Mouse (Mus musculus) layer of hippocampus, adult 18-20 months (tissue): Measurements from ENCODE around the gene Mlana. TPM values are rescaled to one million over a fixed set of nuclear protein-coding genes. Genes with fewer than 3 reads are reported as not detected.
A peak's percentile ranks its signal among the peaks of the same experiment; 100 is the strongest.

ENCODE experiments used
- DNase-seq, 2 experiments: peaks; one replicate each; pipeline ENCODE4 v3.0.0; 2022; ENCODE audit warnings: low spot score in 2 of 2
- total RNA-seq, 2 experiments: library from RNA; stranded (reverse); gene quantifications; 2 replicates each; pipeline ENCODE4 v1.2.3; 2021

Mlana gene
- total RNA-seq, 2 experiments from 2014 or later = 0.63 TPM; not detected in 1

DNA sequence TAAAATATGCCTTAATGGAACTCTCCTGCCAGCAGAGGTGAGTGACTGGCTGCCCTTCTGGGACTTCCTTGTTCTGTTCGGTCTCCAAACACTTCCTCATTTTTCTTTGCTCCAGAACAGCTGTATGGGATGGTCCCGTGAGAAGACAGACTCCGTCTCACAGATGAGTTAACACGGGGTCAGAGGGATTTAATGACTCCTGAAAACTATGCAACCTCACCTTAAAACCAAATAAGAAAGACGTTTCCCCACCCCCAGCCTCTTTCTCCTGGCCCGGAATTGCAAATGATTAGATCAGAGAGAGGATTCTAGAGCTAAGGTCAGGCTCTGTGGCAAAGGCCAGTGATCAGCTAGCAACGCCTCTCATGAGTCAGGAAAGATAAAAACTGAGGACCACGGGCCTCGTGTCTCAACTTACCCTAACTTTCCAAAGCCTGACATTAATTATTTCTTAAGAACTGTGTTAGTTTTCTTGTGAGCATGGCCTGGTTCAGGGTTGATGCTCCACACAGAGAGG, 22.0 kb upstream of the Mlana start:
- DNase-seq = no peak

DNA sequence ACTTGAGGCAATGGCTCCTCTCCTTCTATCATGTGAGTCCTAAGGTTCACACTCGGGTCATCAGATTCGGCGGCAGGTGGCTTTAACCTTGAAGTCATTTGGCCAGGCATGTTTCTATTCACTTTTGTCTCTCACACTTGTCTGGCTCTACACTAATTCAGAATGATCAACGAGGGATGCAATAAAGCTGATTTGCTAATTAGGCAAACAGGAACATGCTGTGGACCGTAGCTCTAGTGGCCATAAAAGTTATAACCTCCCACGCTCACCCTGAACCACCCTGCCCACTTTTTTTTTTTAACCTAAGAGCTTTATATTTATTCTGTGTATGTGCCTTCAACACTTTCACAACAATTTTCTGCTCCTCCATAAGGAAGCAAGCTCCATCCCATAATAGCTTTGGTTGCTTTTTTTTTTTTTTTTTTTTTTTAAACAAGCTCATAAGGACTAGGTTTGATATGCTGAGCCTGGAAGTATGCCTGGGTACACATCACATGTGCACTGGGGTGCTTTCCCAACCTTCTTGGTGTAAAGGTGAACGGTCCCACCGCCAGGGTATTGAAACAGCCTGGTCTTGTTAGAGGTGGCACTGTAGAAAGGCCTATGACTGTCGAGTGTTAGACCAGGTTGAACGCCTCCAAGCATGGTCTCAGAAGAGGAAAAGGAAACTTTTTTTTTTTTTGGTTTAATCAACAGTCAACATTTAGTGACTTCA, 21.0 kb upstream of the Mlana start:
- no peak for DNase-seq

DNA sequence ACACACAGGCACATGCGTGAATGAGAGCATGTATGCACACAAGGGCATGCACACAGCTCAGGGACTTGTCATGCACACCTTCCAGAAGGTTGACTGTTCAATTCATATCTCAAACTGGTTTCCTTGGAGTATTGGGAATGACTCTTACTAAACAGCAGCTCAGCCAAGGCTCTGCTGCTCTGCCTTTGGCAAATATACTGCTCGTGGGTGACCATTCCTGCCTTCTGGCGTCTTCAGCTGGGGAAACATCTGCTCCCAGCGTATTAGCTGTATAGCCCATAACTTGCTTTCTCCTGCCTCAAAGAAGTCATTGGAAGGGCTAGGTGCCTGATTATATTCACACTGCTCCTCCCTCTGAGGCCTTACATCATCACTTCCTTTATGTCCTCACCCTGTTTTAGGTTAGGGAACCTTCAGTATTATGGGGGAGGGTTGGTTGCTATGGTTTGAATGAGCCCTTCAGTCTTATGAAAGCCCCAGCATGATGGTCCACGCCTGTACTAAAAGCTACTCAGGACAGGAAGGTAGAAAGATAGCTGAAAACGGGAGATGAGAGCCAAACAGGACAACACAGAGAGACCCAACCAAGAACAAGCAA, 19.3 kb upstream of the Mlana start:
- DNase-seq = peak; percentile 24 to 55

DNA sequence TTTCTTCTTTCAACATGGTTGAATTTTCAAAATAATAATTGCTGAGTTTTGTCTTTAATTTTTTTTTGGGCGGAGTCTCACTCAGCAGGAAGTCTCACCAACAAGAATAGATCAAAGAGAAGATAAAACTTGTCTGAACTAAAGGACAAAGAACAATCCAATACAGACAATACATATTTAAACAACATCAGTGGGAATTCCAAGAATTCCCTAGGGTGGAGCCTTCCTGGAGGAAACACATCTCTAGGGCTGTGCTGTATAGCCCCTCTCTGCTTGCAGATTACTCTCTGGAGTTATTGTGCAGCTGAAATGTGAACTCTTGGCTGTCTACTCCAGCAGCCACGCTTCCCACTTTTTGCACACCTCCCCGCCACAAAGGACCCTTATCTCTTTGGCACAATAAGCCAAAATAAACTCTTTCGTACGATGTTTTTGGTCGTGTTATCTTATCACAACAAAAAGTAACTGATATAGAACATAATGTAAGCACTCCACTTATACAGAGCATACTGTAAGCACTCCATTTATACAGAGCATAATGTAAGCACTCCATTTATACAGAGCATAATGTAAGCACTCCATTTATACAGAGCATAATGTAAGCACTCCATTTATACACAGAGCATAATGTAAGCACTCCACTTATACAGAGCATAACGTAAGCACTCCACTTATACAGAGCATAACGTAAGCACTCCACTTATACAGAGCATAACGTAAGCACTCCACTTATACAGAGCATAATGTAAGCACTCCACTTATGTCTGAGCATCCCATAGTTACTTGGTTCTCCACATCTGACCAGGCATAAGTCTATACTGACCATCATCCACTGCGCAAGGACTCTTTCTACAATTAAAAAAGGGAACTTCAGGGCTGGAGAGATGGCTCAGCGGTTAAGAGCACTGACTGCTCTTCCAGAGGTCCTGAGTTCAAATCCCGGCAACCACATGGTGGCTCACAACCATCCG, 17.2 kb upstream of the Mlana start:
- DNase-seq = no peak

DNA sequence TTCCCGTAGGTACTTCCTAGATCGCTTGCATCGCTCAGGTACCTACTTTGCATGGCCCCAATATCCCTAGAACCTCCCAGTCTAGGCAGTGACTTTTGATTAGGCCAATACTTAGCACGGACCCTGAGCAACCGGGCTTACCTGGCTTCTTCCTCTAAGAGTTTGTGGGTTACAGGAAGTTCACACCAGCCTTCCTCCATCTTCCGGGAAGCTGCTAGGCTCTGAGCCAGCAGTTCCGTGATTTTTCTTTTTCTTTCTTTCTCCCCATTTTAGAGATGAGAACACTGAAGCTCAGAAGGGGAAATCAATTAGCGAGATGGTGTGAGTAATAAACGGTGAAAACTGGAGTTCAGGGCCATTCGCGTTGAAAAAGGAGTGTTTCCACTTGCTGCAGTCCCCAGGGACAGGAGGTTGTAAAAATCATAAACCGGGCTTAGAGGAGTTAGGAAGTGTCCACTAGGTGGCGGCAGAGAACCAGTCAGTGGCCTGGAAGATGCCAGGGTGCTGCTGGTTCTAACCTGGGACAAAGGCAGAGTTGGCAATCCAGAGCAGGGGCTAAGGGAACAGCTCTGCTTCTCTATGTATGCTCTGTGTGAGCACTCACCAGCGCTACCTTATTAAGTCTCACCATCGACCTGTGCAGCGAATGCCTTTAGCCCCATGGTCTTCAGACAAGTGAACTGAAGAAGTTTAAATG, 13.6 kb upstream of the Mlana start:
- peak; percentile 75 to 93 for DNase-seq

DNA sequence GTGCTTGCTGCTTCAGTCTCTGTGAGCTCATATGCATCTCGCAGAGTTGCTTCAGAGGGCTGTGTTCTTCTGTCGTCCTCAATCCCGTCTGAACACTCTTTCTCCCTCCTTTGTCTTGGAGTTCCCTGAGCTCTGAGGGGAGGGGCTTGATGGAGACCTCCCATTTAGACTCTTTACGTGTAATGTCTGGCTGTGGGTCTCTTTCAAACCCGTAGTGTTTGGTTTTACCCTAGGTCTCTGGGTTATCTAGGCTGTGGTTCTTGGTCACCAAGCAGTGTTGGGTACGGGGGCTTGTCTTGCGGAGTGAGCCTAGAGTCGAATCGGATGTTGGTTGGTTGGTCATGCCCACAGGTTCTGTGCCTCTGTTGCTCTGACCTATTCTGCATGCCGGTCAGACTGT, 2.6 kb upstream of the Mlana start:
- no peak for DNase-seq

DNA sequence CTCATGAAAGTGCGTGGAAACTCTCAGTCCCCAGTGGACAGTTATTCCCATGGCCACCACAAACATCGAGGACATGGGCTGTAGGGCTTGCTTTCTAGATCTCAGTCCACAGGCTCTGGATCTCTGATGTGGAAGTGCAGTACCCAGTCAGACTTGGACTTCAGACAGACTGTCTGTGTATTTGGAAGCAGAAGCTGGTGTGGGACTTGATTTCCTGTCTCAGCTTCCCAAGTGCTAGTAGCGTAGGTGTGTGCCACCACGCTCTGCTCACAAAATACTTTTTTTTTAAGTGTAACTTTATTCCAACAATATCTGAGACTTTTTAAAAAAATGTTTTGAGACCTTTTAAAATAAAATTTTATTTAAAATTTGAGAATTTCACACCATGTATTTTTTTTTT, 1.3 kb upstream of the Mlana start:
- no peak for DNase-seq

DNA sequence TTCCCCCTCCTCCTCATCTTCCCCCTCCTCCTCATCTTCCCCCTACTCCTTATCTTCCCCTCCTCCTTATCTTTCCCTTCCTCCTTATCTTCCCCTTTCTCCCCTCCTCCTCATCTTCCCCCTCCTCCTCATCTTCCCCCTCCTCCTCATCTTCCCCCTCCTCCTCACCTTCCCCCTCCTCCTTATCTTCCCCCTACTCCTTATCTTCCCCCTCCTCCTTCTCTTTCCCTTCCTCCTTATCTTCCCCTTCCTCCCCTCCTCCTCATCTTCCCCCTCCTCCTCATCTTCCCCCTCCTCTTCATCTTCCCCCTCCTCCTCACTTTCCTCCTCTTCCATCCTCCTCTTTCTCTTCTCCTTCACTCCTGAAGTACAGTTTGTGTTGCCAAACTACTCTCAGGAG, 784 bp upstream of the Mlana start:
- DNase-seq = no peak

DNA sequence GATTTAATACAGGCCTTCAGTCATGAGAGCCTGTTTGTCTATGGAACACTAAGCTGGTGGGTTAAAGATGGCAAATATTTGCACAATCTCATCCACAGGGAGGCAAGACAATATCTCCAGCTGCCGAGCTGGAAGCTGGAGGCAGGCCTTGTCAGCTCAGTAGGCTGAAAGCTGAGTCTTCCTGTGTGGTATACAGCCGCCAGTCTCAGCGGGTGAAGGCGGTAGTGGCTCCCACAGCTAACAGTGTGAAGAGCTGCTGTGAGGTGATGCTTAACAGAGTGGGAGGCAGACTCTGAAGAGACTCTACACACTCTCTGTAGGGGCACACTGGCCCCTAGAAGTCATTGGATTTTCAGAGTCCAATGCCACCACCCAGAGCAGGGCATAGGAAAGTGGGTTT, 4.1 kb downstream of the Mlana start:
- no peak for DNase-seq

DNA sequence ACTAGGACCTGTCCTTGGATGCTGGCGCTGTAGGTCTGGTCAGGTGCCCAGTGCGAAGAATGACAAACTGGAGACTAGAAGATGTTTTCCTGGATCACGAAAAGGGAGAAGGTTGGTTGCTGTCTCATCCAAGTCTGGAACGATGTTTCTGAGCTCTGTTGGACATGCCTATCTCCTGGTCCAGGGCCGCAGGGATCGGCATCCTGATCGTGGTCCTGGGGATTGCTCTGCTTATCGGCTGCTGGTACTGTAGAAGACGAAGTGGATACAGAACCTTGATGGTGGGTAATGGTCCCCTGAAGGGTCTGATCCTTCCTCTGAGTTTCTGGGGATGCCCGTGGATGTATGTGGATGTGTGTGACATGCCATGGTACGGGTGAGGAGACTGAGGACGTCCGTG, 6.8 kb downstream of the Mlana start:
- no peak for DNase-seq

DNA sequence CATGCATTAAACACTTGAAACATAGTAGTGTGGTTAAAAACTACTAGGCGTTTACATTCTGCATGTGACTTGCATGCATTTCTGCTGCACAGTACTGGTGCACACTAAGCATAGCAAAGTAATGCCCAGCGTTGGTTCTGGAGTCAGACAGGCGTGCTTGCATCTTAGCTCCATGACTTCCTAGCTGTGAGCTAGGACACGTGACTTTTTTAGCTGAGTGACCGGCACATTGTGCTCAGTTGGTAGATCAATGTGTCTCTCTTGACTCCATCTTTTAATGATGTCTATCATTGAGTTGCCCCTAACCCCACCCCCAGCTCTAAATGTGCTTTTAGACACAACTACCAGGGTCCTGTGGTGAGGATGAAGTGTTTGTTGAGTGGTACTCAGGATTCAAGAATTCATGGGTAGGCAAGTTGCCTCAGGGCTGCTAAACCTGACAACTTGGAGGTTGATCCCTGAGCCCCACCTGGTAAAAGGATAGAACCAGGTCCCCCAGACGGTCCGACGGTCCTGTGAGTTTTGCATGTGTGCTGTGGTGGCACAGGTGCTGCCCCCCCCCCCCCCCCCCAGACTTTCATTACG, 9.8 kb downstream of the Mlana start:
- no peak for DNase-seq

DNA sequence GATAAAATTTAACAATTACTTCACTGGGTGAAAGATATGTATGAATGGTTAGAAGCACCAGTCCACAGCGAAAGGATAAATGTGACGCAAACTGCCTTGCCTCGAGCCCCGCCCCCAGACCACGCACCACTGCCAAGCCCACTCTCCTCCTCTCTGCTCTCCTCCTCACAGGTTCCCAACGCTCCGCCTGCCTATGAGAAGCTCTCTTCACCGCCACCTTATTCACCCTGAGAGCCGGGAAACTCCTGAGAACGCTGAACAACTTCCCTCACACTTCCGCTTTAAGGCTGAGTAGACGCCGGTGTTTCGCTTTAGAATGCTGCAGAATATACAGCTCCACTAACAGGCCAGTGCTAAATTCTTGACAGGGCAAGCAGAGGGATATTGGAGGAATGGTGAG, 10.4 kb downstream of the Mlana start:
- no peak for DNase-seq

DNA sequence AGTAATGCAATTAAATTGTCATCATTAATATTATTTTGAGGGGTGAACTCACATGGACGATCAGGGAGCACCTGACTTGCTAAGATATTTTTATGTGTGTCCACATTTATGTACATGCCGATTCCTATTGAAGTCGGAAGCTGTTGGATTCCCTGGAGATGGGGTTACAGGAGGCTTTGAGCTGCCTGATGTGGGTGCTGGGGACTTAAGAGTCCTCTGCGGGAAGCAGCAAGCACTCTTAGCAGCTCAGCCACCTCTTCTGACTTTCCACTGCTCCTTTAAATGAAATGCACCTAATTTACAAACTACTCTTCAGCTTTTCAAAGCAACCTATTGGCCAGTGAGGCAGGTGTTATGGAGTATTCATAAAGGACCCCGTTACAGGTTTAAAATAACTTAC, 10.8 kb downstream of the Mlana start:
- DNase-seq = no peak

DNA sequence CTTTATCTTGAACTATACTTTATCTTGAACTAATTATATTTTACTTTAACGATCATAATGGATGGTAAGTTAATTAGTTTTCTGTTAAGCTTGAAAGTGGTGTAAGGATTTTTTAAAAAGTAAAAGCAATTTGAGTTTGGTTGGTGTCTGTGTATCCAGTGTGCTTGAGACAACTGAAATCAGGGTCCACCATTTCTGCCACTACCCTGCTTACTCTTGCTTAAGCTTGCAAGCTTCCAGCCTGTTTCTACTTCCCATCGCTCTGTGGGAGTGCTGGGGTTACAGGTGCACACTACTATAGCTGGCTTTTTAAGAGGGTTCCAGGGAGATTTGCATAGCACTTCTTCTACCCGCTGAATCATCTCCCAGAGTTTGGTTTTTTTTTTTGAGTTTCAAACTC, 11.8 kb downstream of the Mlana start:
- DNase-seq = no peak

DNA sequence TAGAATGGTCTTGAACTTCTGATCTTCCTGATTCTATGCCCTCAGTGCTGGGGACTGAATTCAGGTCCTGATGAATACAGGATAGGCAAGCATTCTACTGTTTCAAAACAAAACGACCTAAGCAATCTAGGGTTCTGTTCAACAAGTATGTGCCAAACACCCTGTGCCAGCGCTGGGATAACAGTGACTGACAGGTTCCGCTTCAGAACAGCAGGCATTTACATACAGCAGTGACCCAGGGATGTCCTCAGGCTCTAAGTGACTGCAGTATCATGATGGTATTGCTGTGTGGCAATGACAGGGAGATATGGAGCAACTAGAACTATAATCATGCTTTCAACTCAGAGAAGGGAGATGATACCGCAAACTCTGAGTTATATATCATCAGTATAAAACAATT, 15.8 kb downstream of the Mlana start:
- no peak for DNase-seq

DNA sequence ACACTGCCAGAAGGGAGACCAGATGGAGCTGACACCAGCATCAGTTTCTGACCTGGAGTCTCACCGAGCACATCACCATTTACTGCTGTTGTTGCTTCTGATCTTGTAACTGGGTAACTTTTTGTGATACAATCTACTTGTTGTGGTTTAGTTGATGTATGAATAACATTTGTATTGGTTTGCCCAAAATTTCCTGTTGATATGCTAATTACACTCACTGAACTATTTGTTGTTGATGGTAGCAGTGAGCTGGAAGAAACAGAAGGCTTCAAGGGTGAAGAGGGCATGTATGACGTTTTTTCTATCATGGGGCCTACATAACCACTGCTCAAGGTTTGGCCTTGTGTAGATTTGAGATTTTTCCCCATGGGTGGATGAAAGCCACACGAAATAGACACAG, 20.2 kb downstream of the Mlana start:
- DNase-seq = no peak

DNA sequence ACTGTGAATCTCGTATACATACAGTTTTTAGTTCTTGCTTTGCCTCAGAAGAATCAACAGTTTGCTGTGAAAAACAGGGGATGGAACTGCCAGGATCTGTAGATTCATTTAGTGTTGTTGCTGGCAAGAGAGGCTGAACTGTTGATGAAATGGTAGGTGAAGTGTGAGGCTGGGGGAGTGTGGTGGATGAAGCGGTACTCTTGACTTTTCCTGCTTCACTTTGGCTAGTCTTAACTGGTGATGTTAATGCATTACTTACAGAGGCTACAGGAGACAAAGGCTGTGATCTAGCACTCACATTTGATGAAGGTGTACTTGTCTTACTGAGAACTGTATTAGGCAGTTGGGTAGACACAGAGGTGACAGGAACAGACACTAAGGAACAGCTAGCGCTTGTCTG, 20.9 kb downstream of the Mlana start:
- no peak for DNase-seq

DNA sequence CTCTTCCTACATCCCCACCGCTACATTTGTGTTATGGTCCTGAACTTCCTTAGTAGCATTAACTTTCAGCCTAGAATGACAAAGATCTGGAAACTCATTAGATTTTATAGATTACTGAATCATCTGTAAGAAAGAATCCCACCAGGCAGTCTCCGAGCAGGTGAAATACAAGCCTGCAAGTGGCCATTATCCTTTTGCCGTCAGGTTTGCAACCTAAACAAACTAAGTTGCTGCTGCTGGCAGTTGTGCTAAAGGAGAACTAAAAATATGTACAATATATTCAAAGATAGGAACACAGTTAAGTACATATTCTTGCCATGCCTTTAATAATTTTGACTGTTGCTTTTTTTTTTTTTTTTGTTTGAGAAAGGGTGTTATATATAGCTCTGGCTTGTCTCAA, 37.8 kb downstream of the Mlana start:
- DNase-seq = no peak

DNA sequence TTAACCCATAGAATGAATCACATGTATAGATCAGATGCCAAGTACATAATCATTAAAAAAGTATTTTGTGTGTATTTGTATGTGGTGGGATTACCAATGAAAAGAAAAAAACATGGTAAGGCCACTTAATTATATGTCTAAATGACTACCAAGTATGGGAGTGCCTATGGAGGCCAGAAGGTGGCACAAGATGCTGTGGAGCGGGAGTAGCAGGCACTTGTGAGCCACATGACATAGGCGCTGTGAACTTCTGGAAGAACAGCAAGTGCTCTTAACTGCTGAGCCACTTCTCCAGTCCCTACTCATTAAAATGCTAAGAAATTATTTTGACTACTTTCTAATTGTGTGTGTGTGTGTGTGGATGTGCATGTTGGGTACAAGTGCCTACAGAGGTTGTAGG, 42.0 kb downstream of the Mlana start:
- no peak for DNase-seq

DNA sequence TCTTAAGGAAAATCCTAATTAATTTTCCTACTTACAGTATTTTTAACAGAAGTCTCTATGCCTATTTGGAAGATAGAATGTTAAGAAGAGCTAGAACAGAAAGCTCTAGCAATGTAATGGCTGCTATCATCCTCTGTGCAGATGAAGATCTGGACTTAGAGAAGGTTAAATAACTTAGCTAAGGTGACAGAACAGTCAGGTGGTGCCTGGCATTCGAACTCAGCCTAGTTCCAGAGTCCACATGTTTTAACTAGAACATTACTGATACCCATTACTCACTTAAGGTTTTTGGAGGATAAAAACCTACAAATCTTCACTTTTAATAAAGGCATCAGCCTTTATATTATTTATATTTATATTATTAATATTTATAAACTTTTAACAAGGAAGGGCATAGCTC, 43.0 kb downstream of the Mlana start:
- no peak for DNase-seq

DNA sequence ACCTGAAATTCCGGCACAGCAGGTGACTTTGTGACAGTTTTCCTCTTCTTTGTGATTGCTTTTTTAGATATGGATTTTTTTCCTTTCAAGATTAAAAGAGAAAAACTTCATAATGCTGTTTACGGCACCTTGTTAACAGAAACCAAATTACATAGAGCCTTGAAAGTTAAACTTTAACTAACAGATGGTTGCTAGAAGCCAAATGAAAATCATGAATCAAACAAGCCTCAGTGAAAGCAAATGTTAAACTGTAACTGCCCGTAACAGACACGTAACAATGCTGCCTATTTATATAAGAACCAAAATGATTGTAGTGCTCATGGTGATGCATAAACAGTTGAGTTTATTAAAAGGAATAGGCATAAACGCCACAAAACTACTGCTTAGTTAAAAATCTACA, 45.9 kb downstream of the Mlana start:
- DNase-seq = no peak
